Mouse (Mus musculus) small intestine, adult 2 months (tissue): ENCODE data around the gene Upk3bl.

Experiments
- CTCF ChIP-seq: fragments of 200-500 bp; IDR thresholded peaks from 2 replicates; pipeline ENCODE4 v1.5.1; 2012; ENCODE audit warnings: low read depth, mild to moderate bottlenecking, control low read depth, inconsistent platforms, low read length, moderate library complexity, mixed read lengths; ENCODE audit not compliant: insufficient replicate concordance, insufficient read length; ENCODE audit errors: extremely low read depth
- POLR2A ChIP-seq: fragments of 200-500 bp; IDR thresholded peaks from 2 replicates; pipeline ENCODE4 v1.6.1; 2012; ENCODE audit warnings: low read depth, mild to moderate bottlenecking, control low read depth, inconsistent platforms, low read length, moderate library complexity

DNA sequence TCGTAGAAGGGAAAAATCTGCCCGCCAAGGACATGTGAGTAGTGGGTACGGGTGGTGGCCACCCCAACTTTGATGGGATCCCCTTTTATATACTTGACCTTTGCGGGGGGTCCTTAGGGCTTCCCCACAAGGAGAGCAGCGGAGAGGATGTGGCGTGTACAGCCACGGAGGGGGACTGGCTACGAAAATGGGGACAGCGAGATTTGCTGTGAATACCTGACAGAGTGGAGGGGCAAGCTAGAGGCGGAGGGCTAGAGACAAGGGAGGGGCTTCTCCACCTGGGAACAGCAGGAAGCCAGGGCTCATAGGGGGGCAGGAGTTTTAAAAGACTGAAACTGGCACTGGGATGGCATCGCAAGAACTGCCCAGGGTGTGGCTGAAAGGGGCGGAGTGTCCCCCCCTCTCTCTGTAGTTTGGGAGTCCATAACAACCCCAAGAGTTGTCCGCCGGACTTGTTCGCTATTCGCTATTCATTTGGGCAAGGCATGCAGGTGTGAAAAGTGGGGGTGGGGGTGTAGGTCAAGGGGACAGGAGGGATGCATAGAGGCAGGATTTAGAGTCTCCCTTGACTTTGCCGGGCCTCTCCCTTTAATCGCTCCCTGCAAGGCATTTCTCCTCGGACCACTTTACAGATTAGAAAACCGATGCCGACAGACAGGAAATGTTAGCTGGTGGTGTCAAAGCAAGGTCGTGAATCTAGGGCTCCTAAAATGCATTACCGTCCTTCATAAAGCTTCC is 30.0 kb downstream of the Upk3bl start:
- TF ChIP-seq CTCF = no peak
- TF ChIP-seq POLR2A = 0 out of 2 replicates have a peak, but pooled peaks have one; percentile 4
